Mouse (Mus musculus): ENCODE results near the gene Ispd.

The Ispd gene

GRCm38 (mm10) chr12:36718417-36718816 lies 337.2 kb downstream of the Ispd start:
- no peak for DNase-seq

GRCm38 (mm10) chr12:36719074-36719473 lies 337.8 kb downstream of the Ispd start:
- DNase-seq = no peak

- no peak for DNase-seq
Measured at GRCm38 (mm10) chr12:36720779-36721178, 339.5 kb downstream of the Ispd start.

- no peak for DNase-seq
Measured at GRCm38 (mm10) chr12:36721223-36721622, 340.0 kb downstream of the Ispd start.

GRCm38 (mm10) chr12:36722754-36723153 lies 341.5 kb downstream of the Ispd start:
- DNase-seq = no peak

GRCm38 (mm10) chr12:36723302-36723701 lies 342.1 kb downstream of the Ispd start:
- DNase-seq = no peak

GRCm38 (mm10) chr12:36724297-36724696 lies 343.0 kb downstream of the Ispd start:
- no peak for DNase-seq

- no peak for DNase-seq
Measured at GRCm38 (mm10) chr12:36725250-36725649, 344.0 kb downstream of the Ispd start.

GRCm38 (mm10) chr12:36726026-36726425 lies 344.8 kb downstream of the Ispd start:
- no peak for DNase-seq

- no peak for DNase-seq
Measured at GRCm38 (mm10) chr12:36733673-36734371, 352.6 kb downstream of the Ispd start.

Measured in cerebellum, adult 18-20 months (tissue).